ENCODE assay signal across 13 mouse cellular contexts in the genomic region with DNA sequence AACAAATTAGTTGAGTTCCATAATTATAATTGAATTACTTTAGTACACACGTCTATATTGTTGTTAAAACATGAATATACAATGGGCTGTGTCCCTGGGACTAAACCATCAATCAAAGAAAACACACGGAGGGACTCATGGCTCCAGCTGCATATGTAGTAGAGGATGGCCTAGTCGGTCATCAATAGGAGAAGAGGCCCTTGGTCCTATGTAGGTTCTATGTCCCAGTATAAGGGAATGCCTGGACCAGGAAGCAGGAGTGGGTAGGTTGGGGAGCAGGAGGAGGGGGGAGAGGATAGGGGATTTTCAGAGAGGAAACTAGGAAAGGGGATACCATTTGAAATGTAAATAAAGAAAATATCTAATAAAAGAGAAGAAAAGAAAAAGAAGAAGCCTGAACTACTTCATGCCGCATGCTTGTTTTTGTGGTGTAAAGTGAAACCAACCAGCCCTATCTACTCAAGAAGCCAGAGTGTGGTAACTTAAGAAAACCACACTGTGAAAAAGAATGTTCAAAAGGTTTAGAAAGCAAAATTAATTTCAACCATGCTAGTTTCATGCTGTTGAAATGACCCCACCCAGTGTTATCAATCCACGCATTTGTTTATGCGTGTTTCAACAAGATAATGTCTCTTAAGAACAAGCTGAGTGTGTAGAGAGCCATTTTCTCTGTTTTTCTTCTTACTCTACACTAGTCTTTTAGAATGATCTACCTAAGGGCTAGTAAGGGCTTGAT.
DNase-seq lines count a peak whose midpoint lies in the region; ATAC-seq and TF ChIP-seq lines count a peak whose summit lies in the region.
"Had no signal": no experiment of that assay in that cellular context is flagged by ENCODE, and none has a peak within 500 bp of the region (broad histone marks: within the 10 kb centered on the region; RNA-seq: fewer than 3 reads in every experiment).

No protein-coding gene starts in this region.

- WGBS in liver, postnatal 0 days (ENCODE audit: insufficient replicate concordance), result 56% methylated on average over 6 of the region's 6 CpGs
- WGBS in hindbrain, embryonic 16.5 days, result 91% methylated on average over 6 of the region's 6 CpGs
- 75% methylated on average over 6 of the region's 6 CpGs for WGBS in stomach, postnatal 0 days

- H3K9ac ChIP-seq in liver, postnatal 0 days (replicated peaks), result no peak overlapping the region
- H3K9ac ChIP-seq in hindbrain, embryonic 16.5 days (ENCODE audit: low read depth, low read length), result no peak overlapping the region
- no peak overlapping the region for H3K9ac ChIP-seq in stomach, postnatal 0 days (ENCODE audit: low read length)

- peak overlapping the region; percentile 42 for H3K4me2 ChIP-seq in liver, postnatal 0 days (ENCODE audit: low read depth, low read length)
- H3K4me2 ChIP-seq in hindbrain, embryonic 16.5 days (ENCODE audit: low read length), result no peak overlapping the region
- H3K4me2 ChIP-seq in stomach, postnatal 0 days (replicated peaks; ENCODE audit: low read depth), result no peak overlapping the region

- peak; percentile 93 for ATAC-seq in erythroblast, adult 5-6 weeks (replicated peaks; ENCODE audit: low FRiP score, poor library complexity, severe bottlenecking)
- peak; percentile 96 for ATAC-seq in liver, postnatal 0 days
- ATAC-seq in hindbrain, embryonic 16.5 days, result no peak
- no peak for ATAC-seq in stomach, postnatal 0 days (ENCODE audit: low FRiP score, low TSS enrichment)
- ATAC-seq: lung, postnatal 0 days had no signal

- no peak overlapping the region for H3K4me3 ChIP-seq in liver, postnatal 0 days (ENCODE audit: low read depth, low read length)
- no peak overlapping the region for H3K4me3 ChIP-seq in hindbrain, embryonic 16.5 days (ENCODE audit: low read length)
- H3K4me3 ChIP-seq in stomach, postnatal 0 days (ENCODE audit: low read depth, low read length), result no peak overlapping the region
- H3K4me3 ChIP-seq: limb, embryonic 10.5 days had no signal

- H3K36me3 ChIP-seq in liver, postnatal 0 days (replicated peaks; ENCODE audit: insufficient read depth, low read length), result no peaks in the 10 kb centered on the region
- H3K36me3 ChIP-seq in hindbrain, embryonic 16.5 days (ENCODE audit: control insufficient read depth, insufficient read depth, low read length), result no peaks in the 10 kb centered on the region
- no peaks in the 10 kb centered on the region for H3K36me3 ChIP-seq in stomach, postnatal 0 days (ENCODE audit: control insufficient read depth, insufficient read depth, low read length)
- H3K36me3 ChIP-seq: limb, embryonic 10.5 days had no signal

- no peak for TF ChIP-seq CTCF in liver, postnatal 0 days (IDR thresholded peaks at IDR 0.05; ENCODE audit: low read depth)
- no peak for TF ChIP-seq CTCF in stomach, postnatal 0 days (IDR thresholded peaks at IDR 0.05; ENCODE audit: low read depth)

- H3K4me1 ChIP-seq in liver, postnatal 0 days (ENCODE audit: insufficient read depth), result peaks cover 5% of the 10 kb centered on the region; the same call in 1 of the 2 replicates
- no peaks in the 10 kb centered on the region for H3K4me1 ChIP-seq in hindbrain, embryonic 16.5 days (ENCODE audit: control insufficient read depth, insufficient read depth, low read depth, low read length)
- H3K4me1 ChIP-seq in stomach, postnatal 0 days (replicated peaks; ENCODE audit: control insufficient read depth, insufficient read depth), result no peaks in the 10 kb centered on the region
- H3K4me1 ChIP-seq: limb, embryonic 10.5 days had no signal

- H3K9me3 ChIP-seq in liver, postnatal 0 days (ENCODE audit: low read length), result no peaks in the 10 kb centered on the region
- no peaks in the 10 kb centered on the region for H3K9me3 ChIP-seq in hindbrain, embryonic 16.5 days (ENCODE audit: control insufficient read depth, low read length)
- no peaks in the 10 kb centered on the region for H3K9me3 ChIP-seq in stomach, postnatal 0 days (ENCODE audit: control insufficient read depth, low read length)
- H3K9me3 ChIP-seq: limb, embryonic 10.5 days had no signal

- H3K27me3 ChIP-seq in liver, postnatal 0 days (ENCODE audit: insufficient read depth, low read length), result no peaks in the 10 kb centered on the region
- no peaks in the 10 kb centered on the region for H3K27me3 ChIP-seq in hindbrain, embryonic 16.5 days (replicated peaks; ENCODE audit: control insufficient read depth, insufficient read depth, low read length)
- no peaks in the 10 kb centered on the region for H3K27me3 ChIP-seq in stomach, postnatal 0 days (ENCODE audit: control insufficient read depth, insufficient read depth, low read length)

- peak; percentile 94 for TF ChIP-seq EP300 in liver, postnatal 0 days (IDR thresholded peaks at IDR 0.05; ENCODE audit: low read depth)
- no peak for TF ChIP-seq EP300 in stomach, postnatal 0 days (optimal IDR thresholded peaks at IDR 0.05)

- H3K27ac ChIP-seq in liver, postnatal 0 days (ENCODE audit: low read depth), result peak overlapping the region; percentile 83
- no peak overlapping the region for H3K27ac ChIP-seq in hindbrain, embryonic 16.5 days (ENCODE audit: low read depth, low read length)
- H3K27ac ChIP-seq in stomach, postnatal 0 days (replicated peaks), result no peak overlapping the region
- H3K27ac ChIP-seq: limb, embryonic 10.5 days had no signal

- peak; percentile 46 for DNase-seq in thymus, postnatal 0 days (ENCODE audit: low spot score)
- no peak for DNase-seq in thymus, adult 18-20 months
- no peak for DNase-seq in liver, postnatal 0 days
- no peak for DNase-seq in stomach, postnatal 0 days (ENCODE audit: low spot score)
- no peak for DNase-seq in cerebellum, postnatal 4 days (ENCODE audit: low spot score in 2 of 2)
- DNase-seq: cerebellum, postnatal 25 days; kidney, adult 9 months; layer of hippocampus, adult 9-11 months; right cerebral cortex, postnatal 4 days had no signal

Comparison
In these comparisons a context has a peak if more than half of its experiments do, and no peak if none do; other contexts are left out.
1. ATAC-seq: peak in erythroblast, adult 5-6 weeks (single experiment) and liver, postnatal 0 days (single experiment); none in hindbrain, embryonic 16.5 days (single experiment) and stomach, postnatal 0 days (single experiment).